Mouse (Mus musculus) myocyte (in vitro differentiated cells): ENCODE data around the gene Lca5l. TPM values are rescaled to one million over a fixed set of nuclear protein-coding genes. Genes with fewer than 3 reads are reported as not detected.

Source experiments
- H3K27me3 ChIP-seq: one replicate; pipeline ENCODE4 v1.6.1; 2011; ENCODE audit not compliant: control insufficient read depth, insufficient read depth, insufficient read length
- H3K36me3 ChIP-seq: one replicate; pipeline ENCODE4 v1.6.1; 2011; ENCODE audit not compliant: control insufficient read depth, insufficient read depth
- H3K4me2 ChIP-seq: one replicate; pipeline ENCODE4 v1.6.1; 2011; ENCODE audit warnings: low read depth, control low read depth
- H3K4me3 ChIP-seq: one replicate; pipeline ENCODE4 v1.5.1; 2011; ENCODE audit warnings: mild to moderate bottlenecking, control low read depth, moderate library complexity
- H3K79me2 ChIP-seq: one replicate; pipeline ENCODE4 v1.6.1; 2011; ENCODE audit not compliant: control insufficient read depth, insufficient read depth
- H3ac ChIP-seq: one replicate; pipeline ENCODE4 v1.6.1; 2011; ENCODE audit not compliant: control insufficient read depth, insufficient read length
- CEBPB ChIP-seq: IDR thresholded peaks from 2 replicates; pipeline ENCODE4 v1.6.1; 2011; ENCODE audit warnings: mild to moderate bottlenecking, moderate library complexity; ENCODE audit not compliant: poor library complexity, insufficient read depth, severe bottlenecking
- E2F4 ChIP-seq: IDR thresholded peaks from one replicate; pipeline ENCODE4 v1.6.1; 2011; ENCODE audit warnings: mild to moderate bottlenecking, control low read depth, moderate library complexity; ENCODE audit not compliant: insufficient read depth
- MAX ChIP-seq: IDR thresholded peaks from one replicate; pipeline ENCODE4 v1.6.1; 2011; ENCODE audit warnings: low read depth, mild to moderate bottlenecking, control low read depth
- MYOD1 ChIP-seq, 3 experiments: IDR thresholded peaks; one replicate each; pipeline ENCODE4 v1.6.1; 2011; ENCODE audit warnings: control low read depth in 2 of 3, low read depth in 2 of 3, mild to moderate bottlenecking in 2 of 3, moderate library complexity in 1 of 3; ENCODE audit not compliant: insufficient read length in 2 of 3, control insufficient read depth in 1 of 3
- MYOG ChIP-seq, 3 experiments: IDR thresholded peaks; one replicate each; pipeline ENCODE4 v1.6.1; 2011; ENCODE audit warnings: control low read depth in 2 of 3, low read depth in 2 of 3, mild to moderate bottlenecking in 2 of 3; ENCODE audit not compliant: insufficient read length in 2 of 3, control insufficient read depth in 1 of 3, insufficient read depth in 1 of 3
- POLR2A ChIP-seq: IDR thresholded peaks from one replicate; pipeline ENCODE4 v1.6.1; 2011; ENCODE audit warnings: low read depth, mild to moderate bottlenecking, control low read depth, moderate library complexity; ENCODE audit not compliant: insufficient read length
- POLR2AphosphoS2 ChIP-seq: IDR thresholded peaks from one replicate; pipeline ENCODE4 v1.6.1; 2011; ENCODE audit warnings: low read depth, control low read depth; ENCODE audit not compliant: insufficient read length
- REST ChIP-seq: IDR thresholded peaks from one replicate; pipeline ENCODE4 v1.6.1; 2011; ENCODE audit warnings: mild to moderate bottlenecking, control low read depth, moderate library complexity; ENCODE audit not compliant: insufficient read depth, insufficient read length
- SRF ChIP-seq: IDR thresholded peaks from one replicate; pipeline ENCODE4 v1.6.1; 2011; ENCODE audit warnings: low read depth; ENCODE audit not compliant: control insufficient read depth, insufficient read length
- TCF12 ChIP-seq: IDR thresholded peaks from one replicate; pipeline ENCODE4 v1.6.1; 2011; ENCODE audit warnings: mild to moderate bottlenecking, control low read depth; ENCODE audit not compliant: poor library complexity, insufficient read depth, severe bottlenecking
- TCF3 ChIP-seq: IDR thresholded peaks from one replicate; pipeline ENCODE4 v1.6.1; 2011; ENCODE audit warnings: low read depth, control low read depth; ENCODE audit not compliant: insufficient read length
- USF1 ChIP-seq: IDR thresholded peaks from one replicate; pipeline ENCODE4 v1.6.1; 2011; ENCODE audit warnings: low read depth, mild to moderate bottlenecking, control low read depth, moderate library complexity
- polyA plus RNA-seq: library from polyadenylated mRNA; unstranded; fragments of >200 nt; fragmentation: generic; extraction: Trizol; gene quantifications from one replicate; pipeline ENCODE4 v1.2.1, GENCODE M21; 2012; ENCODE audit warnings: missing spikeins

The Lca5l gene
- polyA plus RNA-seq, 1 experiment, result 0.18 TPM

DNA sequence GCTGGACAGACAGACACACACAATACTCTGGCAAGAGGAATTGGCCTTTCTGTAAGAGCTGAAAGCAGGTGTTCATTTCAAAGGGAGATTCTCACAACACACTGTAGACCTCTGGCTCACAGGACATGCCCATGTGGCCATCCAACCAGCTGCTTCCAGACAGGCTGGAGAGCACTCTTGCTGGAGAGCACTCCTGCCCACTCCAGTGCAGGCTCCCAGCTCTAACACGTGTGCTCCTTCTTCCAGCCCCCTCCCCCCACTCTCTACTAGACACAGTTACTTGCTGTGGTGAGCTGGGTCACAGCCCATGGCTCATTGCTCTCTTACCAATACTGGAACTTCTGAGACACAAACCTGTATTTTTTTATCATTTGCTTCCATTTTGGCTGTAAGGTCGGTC lies 16.7 kb downstream of the Lca5l start:
- no peaks in the 10 kb centered on the region for H3K79me2 ChIP-seq
- H3K4me3 ChIP-seq, result no peak overlapping the region
- no peaks in the 10 kb centered on the region for H3K36me3 ChIP-seq
- H3ac ChIP-seq, result no peak overlapping the region
- TF ChIP-seq MYOD1 (IDR thresholded peaks at IDR 0.05; ENCODE audit: control insufficient read depth in 1 of 3, insufficient read length in 2 of 3, low read depth in 2 of 3), result peak in 2 of 3 experiments; percentile 37 to 48
- TF ChIP-seq MYOG (IDR thresholded peaks at IDR 0.05; ENCODE audit: control insufficient read depth in 1 of 3, insufficient read depth in 1 of 3, insufficient read length in 2 of 3, low read depth in 2 of 3), result peak in 2 of 3 experiments; percentile 34 to 66
- TF ChIP-seq POLR2AphosphoS2, result no peak
- TF ChIP-seq E2F4, result no peak
- no peak for TF ChIP-seq POLR2A
- TF ChIP-seq USF1, result no peak
- H3K4me2 ChIP-seq, result no peak overlapping the region
- H3K27me3 ChIP-seq, result no peaks in the 10 kb centered on the region

DNA sequence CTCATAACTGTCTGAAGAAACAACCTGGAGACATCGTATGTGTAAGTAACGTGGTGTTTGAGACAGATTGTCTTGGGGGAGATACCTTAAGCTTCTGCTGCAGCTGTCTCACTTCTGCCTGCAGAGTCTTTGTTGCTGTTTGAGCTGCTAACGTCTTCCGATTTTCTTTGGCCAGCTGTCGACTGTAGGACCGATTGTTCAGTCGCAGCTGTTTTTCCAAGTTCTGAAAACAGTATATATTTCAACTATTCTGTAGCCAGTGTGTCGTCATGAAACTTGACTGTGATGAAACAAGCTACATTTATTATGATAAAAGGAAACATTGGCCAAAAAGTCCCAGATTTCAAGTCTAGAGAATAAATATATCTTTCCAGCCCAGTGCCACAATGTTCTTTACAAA lies 18.4 kb downstream of the Lca5l start:
- H3K4me2 ChIP-seq, result no peak overlapping the region
- TF ChIP-seq TCF12 (no peak), MYOG (IDR thresholded peaks at IDR 0.05; ENCODE audit: control insufficient read depth in 1 of 3, insufficient read depth in 1 of 3, insufficient read length in 2 of 3, low read depth in 2 of 3) (peak in 1 of 3 experiments; percentile 10), POLR2A (no peak), MYOD1 (IDR thresholded peaks at IDR 0.05; ENCODE audit: control insufficient read depth in 1 of 3, insufficient read length in 2 of 3, low read depth in 2 of 3) (peak in 2 of 3 experiments; percentile 13 to 51), E2F4 (no peak), MAX (no peak)
- no peaks in the 10 kb centered on the region for H3K27me3 ChIP-seq
- H3K79me2 ChIP-seq, result no peaks in the 10 kb centered on the region
- H3K4me3 ChIP-seq, result no peak overlapping the region
- no peak overlapping the region for H3ac ChIP-seq
- no peaks in the 10 kb centered on the region for H3K36me3 ChIP-seq

DNA sequence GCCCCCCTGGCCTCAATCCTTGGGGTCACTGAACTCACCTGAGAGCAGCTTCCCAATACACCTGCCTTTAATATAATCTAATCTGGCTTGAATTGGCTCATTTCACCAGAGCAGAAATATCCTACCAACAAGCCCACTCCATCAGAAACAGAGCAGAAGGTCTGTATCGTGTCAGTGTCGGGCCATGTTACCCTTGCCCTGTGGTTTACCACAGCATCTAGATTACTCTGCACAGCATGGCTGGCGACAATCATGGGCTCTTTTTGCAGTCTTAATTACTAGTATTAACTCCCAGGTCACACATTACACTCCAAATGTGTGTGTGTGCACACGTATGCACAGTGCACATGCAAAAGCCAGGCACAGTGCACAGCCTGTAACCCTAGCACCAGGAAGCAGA lies 23.2 kb downstream of the Lca5l start:
- TF ChIP-seq MYOD1 (IDR thresholded peaks at IDR 0.05; ENCODE audit: control insufficient read depth in 1 of 3, insufficient read length in 2 of 3, low read depth in 2 of 3) (no peak), MYOG (IDR thresholded peaks at IDR 0.05; ENCODE audit: control insufficient read depth in 1 of 3, insufficient read depth in 1 of 3, insufficient read length in 2 of 3, low read depth in 2 of 3) (no peak), POLR2A (no peak), CEBPB (no peak), POLR2AphosphoS2 (no peak), REST (no peak), TCF12 (no peak), MAX (no peak)
- no peak overlapping the region for H3ac ChIP-seq

GRCm38 (mm10) chr16:96165723-96166264 lies 26.3 kb downstream of the Lca5l start:
- no peaks in the 10 kb centered on the region for H3K36me3 ChIP-seq
- no peaks in the 10 kb centered on the region for H3K27me3 ChIP-seq
- H3K4me2 ChIP-seq, result no peak overlapping the region
- TF ChIP-seq USF1, result no peak
- TF ChIP-seq MYOD1 (IDR thresholded peaks at IDR 0.05; ENCODE audit: control insufficient read depth in 1 of 3, insufficient read length in 2 of 3, low read depth in 2 of 3), result no peak
- TF ChIP-seq MYOG (IDR thresholded peaks at IDR 0.05; ENCODE audit: control insufficient read depth in 1 of 3, insufficient read depth in 1 of 3, insufficient read length in 2 of 3, low read depth in 2 of 3), result no peak
- TF ChIP-seq MAX, result no peak
- TF ChIP-seq SRF, result no peak
- no peak for TF ChIP-seq POLR2AphosphoS2
- no peak for TF ChIP-seq CEBPB
- TF ChIP-seq TCF3, result no peak
- no peak for TF ChIP-seq POLR2A
- no peak for TF ChIP-seq TCF12
- no peak for TF ChIP-seq REST
- no peak overlapping the region for H3K4me3 ChIP-seq
- H3ac ChIP-seq, result no peak overlapping the region
- H3K79me2 ChIP-seq, result no peaks in the 10 kb centered on the region

More for the DNA sequence above, 23.2 kb downstream of the Lca5l start:
- Histone ChIP-seq H3K27me3 (no peaks in the 10 kb centered on the region), H3K4me2 (no peak overlapping the region), H3K4me3 (no peak overlapping the region), H3K79me2 (no peaks in the 10 kb centered on the region), H3K36me3 (no peaks in the 10 kb centered on the region)

DNA sequence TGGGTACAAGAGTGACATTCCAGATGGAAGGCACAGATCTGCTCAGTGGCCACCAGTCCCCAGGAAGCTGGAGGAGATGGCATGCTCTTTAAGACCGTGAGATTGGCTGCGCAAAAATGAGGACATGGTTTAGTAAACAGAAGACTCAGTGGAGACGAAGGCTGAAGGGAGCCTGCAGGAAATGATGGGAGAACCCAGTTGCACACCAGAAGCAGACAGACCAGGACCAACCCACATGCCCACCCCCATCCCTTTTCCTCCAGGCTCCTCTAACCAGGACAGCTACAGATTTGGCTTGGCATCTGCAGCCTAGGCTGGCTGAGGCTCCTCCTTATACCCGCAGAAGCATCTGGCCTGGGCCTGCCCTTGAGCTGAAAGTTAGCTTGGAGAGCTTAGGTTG lies 30.7 kb downstream of the Lca5l start:
- Histone ChIP-seq H3K27me3 (no peaks in the 10 kb centered on the region), H3ac (no peak overlapping the region), H3K4me2 (no peak overlapping the region), H3K36me3 (no peaks in the 10 kb centered on the region), H3K4me3 (no peak overlapping the region), H3K79me2 (no peaks in the 10 kb centered on the region)
- TF ChIP-seq CEBPB (no peak), USF1 (no peak), MYOD1 (IDR thresholded peaks at IDR 0.05; ENCODE audit: control insufficient read depth in 1 of 3, insufficient read length in 2 of 3, low read depth in 2 of 3) (no peak), E2F4 (no peak), POLR2AphosphoS2 (no peak), MYOG (IDR thresholded peaks at IDR 0.05; ENCODE audit: control insufficient read depth in 1 of 3, insufficient read depth in 1 of 3, insufficient read length in 2 of 3, low read depth in 2 of 3) (no peak), MAX (no peak), TCF12 (no peak), TCF3 (no peak), SRF (no peak), POLR2A (no peak), REST (no peak)
